Mouse (Mus musculus): ENCODE data around the gene Sh3d21. TPM values are rescaled to one million over a fixed set of nuclear protein-coding genes. Genes with fewer than 3 reads are reported as not detected.
A peak's percentile ranks its signal among the peaks of the same experiment; 100 is the strongest.

The Sh3d21 gene
- total RNA-seq, 2 experiments from 2014 or later: 1.9 to 3.1 TPM

DNA sequence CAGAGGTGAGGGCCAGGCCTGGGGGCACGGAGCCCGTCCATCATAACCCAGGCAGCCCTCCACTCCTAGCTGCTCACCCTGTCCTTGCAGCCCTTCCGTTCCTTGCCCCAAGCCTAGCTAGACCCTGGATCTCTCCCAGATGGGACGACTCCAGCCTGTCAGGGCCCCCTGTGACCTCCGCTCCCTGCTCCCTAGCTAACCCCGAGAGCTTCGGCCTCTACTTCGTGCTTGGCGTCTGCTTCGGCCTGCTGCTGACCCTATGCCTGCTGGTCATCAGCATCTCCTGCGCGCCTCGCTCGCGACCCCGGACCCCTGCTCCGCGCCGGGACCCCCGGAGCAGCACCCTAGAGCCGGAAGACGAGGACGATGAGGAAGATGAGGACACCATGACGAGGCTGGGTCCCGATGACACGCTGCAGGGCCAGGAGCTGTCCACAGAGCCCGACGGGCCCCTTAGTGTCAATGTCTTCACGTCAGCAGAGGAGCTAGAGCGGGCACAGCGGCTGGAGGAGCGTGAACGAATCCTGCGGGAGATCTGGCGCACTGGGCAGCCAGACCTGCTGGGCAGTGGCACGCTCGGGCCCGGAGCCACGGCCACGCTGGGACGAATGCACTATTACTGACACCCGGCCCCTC is 14.1 kb downstream of the Sh3d21 start:
- no peak for DNase-seq (ENCODE audit: low spot score)
- intact Hi-C loops (cut with DNase I): loop anchor here (5.0 kb wide), 1 partner anchor 37 kb away; no protein-coding TSS in a partner anchor

DNA sequence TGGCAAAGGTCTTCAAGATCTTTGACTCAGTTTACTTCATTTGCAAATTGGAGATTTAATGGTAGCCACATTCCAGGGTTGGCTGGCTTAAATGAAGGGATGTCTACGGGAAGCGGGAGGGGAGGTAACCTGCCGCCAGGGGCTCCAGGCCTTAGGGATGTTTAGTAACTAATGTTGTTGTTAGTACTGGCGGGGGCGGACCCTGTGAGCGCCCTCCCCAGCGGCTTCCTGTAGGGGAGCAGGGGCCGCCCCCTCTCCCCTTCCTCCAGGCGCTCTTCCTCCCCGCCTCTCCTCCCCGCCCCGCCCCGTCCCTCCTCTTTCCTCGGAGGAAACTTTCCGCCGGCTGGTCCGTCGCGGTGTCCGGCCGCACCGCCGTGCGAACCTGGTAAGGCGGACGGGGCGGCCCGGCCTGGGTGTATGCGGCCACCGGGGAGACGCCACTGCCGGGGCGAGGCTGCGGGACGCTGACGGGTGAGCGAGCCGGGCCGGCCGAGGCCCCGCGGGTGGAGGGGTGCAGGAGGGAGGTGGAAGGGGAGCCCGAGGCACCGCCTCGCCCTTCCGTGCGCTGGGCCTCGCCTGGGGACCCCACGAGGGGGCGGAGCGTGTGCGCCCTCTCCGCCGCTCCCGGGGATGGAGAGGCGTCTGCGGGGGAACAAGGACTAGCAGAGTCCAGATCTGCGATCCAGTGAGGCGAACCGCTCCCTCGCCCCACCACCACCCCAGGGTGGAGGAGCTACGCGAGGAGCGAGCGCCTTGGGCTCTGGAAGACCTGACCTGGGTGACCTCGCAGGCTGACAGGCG is 14.9 kb downstream of the Sh3d21 start:
- intact Hi-C loops (cut with DNase I): loop anchor here (5.0 kb wide), 1 partner anchor 36 kb away; no protein-coding TSS in a partner anchor
- peak; percentile 70 for DNase-seq (ENCODE audit: low spot score)

DNA sequence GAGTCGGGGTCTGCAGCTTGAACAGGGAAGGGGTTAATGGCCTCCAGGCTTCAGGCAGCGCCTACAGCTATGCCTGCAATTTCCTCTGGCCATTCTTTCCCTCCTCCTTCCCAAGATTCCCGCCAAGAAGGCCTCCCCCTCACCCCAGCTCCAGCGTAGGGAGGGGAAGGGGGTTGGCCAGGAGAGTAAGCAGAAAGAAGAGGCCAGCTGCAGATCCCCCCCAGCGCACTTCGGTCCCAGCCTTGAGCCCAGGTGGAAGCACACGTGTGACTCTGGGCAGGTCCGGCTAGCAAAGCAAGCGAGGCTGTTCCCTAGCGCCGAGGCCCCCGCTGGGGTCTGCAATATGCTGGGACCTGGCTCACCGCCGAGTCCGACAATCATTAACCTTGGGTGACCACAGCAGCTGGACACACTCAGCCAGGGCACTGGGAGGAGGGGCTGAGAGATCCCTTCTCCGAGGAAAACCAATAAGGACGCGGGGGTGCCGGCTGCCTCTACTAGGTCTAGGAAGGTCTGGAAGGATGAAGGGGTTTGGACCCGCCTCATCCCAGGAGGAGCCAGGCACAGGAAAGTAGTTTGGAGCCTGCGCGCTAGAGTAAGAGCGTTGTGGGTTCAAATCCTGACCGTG is 15.6 kb downstream of the Sh3d21 start, which contains the start of gene Eva1b:
Eva1b (plus strand) TSS at position 212 of the 628 bp plus-strand sequence.
- DNase-seq (ENCODE audit: low spot score): peak; percentile 63
- intact Hi-C loops (cut with DNase I): loop anchor here (5.0 kb wide), 1 partner anchor 35 kb away; no protein-coding TSS in a partner anchor

DNA sequence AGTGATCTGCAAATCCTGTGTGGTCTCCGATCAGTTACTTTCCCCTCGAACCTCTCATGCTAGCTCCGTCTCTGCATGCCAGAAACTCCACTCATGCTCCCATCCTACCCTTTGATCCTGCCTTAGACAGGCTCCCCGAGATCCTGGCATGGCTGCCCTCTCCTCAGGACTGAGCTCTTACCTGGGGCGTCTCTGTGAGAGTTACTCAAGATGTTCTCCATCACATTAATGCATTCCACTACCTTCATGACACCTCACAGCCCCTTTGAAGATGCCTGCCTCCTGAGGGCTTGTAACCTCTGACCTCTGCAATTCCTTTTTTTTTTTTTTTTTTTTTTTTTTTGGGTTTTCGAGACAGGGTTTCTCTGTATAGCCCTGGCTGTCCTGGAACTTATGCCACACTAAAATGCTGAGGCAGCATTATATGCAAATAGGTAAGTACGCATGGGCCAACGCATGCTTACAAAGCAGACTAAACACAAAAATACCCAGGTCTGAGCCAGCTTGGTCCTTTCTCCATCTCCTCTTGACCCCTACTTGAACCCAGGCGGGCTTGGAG is 16.2 kb downstream of the Sh3d21 start:
- no peak for DNase-seq (ENCODE audit: low spot score)
- intact Hi-C loops (cut with DNase I): loop anchor here (5.0 kb wide), 1 partner anchor 35 kb away; no protein-coding TSS in a partner anchor

DNA sequence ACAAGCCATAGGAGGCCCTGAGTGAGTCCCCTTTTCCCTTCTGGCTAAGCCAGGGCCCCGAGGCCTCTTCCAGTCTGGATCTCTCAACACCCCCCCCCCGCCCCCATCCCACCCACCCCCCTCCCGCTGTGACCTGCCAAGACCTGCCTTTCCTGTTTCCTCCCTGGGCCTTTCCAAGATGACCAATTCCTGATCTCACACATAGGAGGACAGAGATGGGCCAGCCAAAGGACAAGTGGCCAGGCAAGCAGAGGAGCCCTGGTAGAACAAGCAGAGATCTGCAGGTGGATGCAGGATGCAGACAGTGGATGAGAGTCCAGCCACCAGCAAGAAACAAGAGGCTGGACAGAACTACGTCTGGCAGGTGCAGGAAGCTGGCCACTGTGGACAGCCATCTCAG is 17.9 kb downstream of the Sh3d21 start:
- DNase-seq (ENCODE audit: low spot score): no peak
- intact Hi-C loops (cut with DNase I): loop anchor here (5.0 kb wide), 1 partner anchor 33 kb away; no protein-coding TSS in a partner anchor

DNA sequence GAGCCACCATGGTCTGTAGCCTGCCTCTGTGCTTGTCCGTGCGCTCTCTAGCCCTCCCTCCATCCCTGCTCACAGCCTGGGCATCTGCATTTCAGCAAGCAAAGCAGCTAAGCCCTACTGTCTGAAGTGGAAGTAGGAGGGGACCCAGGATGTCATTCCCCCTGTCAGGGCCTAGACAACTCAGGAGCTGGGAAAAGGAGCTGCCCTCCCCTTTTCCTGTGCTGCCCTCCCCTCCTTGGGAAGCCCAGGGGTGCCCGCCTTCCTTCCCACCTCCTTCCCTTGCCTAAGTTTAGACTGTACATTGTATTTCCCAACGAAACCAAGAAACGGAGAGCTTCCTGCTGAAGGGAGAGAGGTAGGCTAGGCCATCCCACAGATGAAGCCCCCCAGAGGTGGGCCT is 22.3 kb downstream of the Sh3d21 start:
- no peak for DNase-seq (ENCODE audit: low spot score)

DNA sequence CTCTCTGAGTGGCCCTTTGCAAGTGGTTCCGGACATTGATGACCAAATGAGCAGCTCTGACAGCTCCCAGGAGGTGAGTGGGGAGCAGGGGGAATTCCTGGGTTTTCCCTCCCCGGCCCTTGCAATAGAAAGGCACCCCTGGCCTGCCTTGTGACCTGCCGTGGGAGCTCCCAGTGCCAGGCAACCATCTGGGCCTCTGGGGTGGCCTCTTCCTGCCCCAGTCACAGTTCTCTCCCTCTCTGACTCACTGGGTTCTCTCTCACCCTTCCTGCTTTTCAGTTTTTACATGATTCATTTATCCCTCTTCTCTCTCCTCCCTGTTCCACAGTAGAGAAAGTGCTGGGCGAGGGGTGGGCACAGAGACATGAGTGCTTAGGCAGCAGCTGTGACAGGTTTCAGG is 25.5 kb downstream of the Sh3d21 start:
- no peak for DNase-seq (ENCODE audit: low spot score)
- intact Hi-C loops (cut with DNase I): no loop called here

More for the DNA sequence above, 22.3 kb downstream of the Sh3d21 start:
- intact Hi-C loops (cut with DNase I): no loop called here

DNA sequence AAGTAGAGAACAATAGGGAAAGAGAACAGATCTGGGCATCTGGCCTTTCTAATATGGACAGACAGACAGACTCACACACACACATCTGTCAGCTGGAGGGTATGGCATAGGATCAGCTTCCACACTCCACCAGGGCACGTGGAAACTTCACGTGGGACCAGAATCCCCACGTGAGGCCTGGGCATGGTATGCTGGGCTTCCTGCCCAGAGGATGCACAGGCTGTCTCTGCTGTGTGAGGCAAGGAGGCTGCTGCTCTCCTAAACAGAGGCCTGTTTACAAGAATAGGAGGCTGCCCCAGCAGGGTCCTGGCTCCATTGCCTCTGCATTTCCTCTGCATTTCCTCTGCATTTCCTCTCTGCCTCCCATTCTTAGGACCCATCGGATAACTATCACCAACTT is 28.7 kb downstream of the Sh3d21 start:
- DNase-seq (ENCODE audit: low spot score): no peak
- intact Hi-C loops (cut with DNase I): no loop called here

DNA sequence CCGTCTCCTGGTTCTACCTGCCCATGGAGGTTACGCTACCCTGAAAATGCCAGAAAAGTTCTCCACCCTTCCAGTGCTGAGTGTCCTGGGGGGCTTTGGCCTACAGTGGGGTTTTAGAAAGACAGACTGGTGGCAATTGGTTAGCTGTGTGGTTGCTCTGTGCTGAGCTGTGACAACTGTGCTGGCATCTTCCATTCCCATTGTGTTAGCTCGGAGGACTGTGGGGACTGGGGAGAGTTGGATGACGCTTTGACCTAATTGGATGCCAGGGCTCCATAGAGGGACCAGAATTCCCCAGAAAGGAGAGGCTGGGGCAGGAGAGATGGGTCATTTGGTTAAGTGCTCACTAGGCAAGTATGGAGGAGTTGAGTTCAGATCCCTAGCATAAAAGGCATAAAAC is 29.1 kb downstream of the Sh3d21 start:
- intact Hi-C loops (cut with DNase I): no loop called here
- no peak for DNase-seq (ENCODE audit: low spot score)

DNA sequence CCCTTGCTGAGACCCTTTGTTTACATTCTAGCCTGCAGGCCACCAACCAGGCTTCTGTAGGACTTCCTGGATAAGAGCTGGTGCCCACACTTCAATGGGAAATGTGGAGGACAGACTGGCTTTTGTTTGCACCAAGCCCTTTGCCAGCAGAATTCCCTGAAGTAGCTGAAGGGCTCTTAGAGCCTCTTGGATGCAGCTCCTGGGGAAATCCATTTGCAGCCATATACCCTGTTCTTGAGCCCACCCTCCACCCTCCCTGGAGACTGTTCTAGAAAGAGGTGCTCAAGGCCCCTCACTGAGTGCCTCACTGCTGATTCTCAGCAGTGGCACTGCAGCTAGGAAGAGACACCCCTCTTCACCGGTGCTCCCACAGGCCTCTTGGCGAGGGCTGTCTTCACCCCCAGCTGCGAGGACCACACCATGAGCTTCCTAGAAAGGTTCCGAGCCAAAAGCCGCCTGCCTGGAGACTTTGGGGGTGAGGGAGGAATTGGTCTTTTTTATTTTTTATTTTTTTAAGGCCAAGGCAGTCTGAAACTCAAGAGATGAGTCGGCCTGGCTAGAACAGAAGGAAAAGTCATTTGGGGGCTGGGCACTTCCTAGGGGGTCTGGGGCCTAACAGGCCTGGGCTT is 30.5 kb downstream of the Sh3d21 start:
- no peak for DNase-seq (ENCODE audit: low spot score)
- intact Hi-C loops (cut with DNase I): no loop called here

DNA sequence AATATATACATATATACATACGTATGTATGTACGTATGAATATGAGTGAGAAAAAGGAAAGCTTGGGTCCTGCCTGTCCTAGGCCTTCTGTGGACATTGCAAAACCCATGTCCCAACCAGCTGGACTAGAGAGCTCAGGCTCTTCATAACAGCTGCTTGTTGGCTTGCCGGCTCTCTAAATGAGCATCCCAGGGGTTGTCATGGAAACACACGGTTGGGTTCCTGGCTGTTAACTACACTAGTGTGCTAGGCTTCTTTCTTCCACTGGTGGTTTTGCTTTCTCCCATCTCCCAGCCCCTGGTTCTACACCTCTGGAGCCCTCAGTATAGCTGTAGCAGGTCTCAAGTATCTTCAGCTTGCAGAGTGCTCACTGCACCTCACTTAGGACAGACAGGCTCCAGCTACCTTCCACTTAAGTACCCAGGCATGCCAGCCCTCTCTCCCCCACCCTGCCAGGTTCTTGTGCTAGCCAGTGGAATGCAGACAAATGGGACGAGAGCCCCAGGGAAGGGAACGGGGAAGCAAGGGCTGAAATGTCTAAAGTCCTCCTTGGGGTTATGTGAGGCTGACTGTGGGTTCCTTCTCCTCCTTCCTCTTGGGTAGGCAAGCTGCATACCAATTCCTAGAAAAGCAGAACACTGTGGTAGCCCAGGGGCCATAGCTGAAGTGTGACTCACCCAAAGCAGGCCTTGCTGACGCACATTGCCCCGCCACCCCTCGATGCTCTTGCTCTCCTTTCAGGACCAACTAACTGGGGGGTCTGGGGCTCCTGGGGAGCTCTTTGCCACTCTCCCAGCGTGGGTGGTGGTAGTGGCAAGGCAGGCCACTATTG is 31.8 kb downstream of the Sh3d21 start:
- no peak for DNase-seq (ENCODE audit: low spot score)
- intact Hi-C loops (cut with DNase I): no loop called here

DNA sequence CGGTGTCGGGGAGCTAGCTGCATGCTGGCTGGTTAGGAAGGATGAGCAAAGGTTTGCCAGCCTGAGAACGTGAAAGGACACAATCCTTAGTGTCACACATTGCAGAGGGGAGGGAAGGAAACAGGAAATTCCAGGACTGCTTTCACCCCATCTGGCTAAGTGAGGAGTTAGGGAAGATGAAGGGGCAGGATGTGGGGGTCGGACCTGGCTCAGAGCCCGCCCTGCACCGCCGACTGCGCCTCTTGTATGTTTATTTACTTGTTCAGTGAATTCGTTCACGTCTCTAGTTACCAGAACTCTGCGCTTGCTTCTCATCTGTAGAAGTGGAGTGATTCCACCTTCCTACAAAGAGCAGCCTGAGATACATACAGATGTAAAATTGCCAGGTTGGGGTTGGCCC is 32.8 kb downstream of the Sh3d21 start:
- no peak for DNase-seq (ENCODE audit: low spot score)
- intact Hi-C loops (cut with DNase I): no loop called here

DNA sequence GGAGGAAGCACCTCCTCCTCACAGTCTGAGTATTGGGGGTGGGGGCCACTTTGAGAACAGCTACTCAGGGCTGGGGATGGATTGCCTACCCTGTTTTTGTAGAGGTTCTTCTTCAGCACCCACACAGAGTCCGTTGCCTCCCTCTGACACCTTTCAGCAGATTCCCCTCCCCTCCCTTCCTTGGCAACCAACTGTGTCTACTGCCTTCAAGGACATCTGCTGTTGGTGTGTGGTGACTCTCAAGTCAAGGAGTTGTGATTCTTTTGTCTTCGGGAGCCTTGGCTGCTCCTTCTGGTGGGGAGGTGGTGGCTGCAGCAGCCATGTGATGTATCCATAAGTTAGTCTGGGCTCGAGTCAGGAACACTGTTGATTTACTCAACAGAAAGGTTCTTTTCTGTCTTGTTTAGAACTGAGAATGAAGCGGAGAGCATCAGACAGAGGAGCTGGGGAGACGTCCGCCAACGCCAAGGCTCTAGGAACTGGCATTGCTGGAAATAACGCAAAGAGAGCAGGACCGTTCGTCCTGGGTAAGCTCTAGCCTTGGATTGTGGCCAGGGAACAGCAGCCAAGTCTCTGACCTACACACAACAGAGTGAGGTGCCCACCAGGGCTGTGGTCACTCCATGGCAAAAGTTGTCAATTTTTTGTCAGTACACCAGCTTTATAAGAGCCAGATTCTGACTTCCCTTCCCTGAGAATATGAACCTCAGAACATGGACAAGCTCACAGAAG is 39.8 kb downstream of the Sh3d21 start:
- intact Hi-C loops (cut with DNase I): no loop called here
- no peak for DNase-seq (ENCODE audit: low spot score)

DNA sequence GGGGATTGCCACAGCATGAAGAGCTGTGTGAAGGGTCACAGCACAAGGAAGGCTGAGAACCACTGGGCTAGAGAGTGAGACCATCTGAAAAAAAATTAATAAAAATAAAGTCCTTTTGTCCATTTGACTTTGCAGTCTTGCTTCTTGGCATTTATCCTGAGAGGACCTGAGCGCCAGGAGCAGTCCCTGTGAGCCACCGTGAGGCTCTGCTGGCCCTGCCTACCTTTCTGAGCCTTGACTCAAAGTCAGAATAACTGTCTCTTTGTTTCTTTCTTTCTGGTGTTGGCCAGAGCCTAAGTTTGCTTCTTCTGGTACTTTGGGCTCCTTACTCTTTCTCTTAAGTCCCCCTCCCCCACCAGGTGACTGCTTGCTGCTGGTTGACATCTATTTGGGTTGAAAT is 42.8 kb downstream of the Sh3d21 start:
- DNase-seq (ENCODE audit: low spot score): no peak
- intact Hi-C loops (cut with DNase I): no loop called here

DNA sequence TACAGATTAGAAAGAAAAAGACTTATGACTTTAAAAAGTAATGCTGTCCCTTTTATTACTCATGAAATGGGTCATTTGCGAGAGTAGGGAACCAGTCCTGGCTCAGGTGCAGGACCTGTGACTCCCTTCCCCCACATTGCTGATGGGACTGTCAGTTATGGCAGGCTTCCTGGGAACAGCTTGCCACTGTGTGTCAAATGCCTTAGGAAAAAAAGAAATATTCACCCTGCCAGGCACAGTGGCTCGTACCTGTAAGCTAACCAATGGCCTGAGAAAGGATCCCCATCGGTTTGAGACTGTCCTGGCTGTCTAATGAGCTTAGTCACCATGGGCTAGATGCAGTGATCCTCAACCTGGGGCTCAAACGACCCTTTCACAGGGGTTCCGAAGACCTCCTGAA is 43.2 kb downstream of the Sh3d21 start:
- intact Hi-C loops (cut with DNase I): no loop called here
- DNase-seq (ENCODE audit: low spot score): no peak

DNA sequence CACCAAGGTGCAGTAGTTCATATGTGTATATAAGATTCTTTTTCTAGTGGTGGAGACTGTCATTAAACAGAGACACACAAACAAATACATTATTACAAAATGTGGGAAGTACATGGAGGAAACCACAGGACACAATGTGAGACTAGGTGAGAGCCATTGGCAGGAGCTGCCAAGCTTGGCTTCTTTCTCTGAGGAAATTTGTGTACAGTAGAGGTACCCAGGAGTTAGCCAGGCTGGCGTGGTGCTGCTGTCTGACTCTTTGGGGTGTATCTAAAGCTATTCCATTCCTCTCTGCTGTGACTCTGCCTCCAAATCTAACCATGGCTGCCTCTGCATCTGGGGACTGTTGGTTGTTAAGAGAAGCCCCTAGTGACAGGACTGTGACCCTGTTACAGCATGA is 44.2 kb downstream of the Sh3d21 start:
- intact Hi-C loops (cut with DNase I): no loop called here
- DNase-seq (ENCODE audit: low spot score): no peak

DNA sequence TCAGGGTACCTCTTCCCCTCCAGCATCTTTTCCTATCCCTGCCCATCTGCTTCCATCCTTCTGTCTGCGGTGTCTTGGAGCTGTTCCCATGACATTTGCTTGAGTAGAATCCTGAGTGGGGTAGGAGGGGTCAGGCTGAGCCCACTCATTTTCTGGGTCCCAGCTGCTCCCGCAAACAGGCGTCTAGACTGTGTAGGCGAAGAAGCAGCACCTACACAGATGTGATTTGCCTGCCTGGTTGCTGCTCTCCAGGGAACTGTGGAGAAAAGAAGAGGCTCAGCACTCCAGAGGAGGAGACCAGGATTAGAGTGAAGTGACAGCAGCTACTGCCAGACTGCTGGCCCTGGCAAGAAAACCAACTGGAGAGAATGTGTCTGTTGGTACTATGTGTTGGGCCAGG is 44.6 kb downstream of the Sh3d21 start:
- intact Hi-C loops (cut with DNase I): no loop called here
- no peak for DNase-seq (ENCODE audit: low spot score)

DNA sequence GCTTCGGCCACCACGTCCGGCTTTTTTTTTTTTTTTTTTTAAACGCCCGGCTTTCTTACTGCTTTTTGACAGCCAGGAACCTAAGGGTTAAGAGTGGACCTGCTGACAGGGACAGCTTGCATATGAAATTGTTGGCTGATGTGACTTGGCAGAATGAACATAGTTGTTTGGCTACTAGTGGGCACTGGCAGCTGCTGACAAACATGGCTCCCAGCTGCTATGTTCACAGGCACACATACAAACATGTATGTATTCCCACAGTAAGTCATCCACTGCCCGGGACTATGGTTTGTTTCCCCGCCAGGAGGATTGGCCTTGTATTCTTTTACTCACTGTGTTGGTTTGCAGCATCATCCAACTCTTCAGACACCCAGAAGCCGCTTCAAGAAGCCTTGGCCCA is 46.2 kb downstream of the Sh3d21 start:
- DNase-seq (ENCODE audit: low spot score): no peak
- intact Hi-C loops (cut with DNase I): no loop called here

Data from heart, postnatal 25 days (tissue).